Mouse (Mus musculus) frontal cortex, postnatal 25 days (tissue): ENCODE results near the gene Bahcc1.

Experiments used
- DNase-seq, 2 experiments: peaks; one replicate each; pipeline ENCODE4 v3.0.0; 2022; ENCODE audit warnings: low spot score in 2 of 2

Gene Bahcc1

GRCm38 (mm10) chr11:120315832-120316689 is 83.3 kb downstream of the Bahcc1 start:
- peak; percentile 83 to 85 for DNase-seq

DNA sequence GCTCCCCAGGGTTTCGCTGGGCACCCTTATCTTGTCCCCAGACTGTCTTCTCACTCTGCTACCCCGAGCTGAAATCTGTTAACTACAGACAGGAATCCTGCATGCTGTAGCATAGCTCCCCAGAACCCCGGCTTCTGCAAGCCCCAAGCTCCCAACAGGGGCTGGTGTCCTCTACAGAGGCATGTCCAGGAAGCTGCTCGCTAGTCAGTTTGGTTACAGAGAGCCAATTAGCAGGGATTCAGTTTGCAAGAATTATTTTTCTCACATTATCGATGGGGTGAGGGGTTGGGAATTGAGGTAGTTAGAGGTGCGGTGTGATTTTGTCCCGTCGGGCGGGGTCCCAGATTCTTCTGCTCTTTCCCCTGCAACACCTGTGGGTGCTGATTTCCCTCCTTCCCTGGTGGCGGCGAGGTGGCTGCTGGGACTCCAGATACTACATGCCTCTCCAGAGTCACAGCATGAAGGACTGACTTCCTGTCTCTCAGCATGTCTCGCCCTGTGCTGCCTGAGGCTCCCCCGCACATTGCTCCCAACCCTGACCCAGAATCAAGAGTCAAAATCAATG is 84.0 kb downstream of the Bahcc1 start:
- DNase-seq, result no peak

DNA sequence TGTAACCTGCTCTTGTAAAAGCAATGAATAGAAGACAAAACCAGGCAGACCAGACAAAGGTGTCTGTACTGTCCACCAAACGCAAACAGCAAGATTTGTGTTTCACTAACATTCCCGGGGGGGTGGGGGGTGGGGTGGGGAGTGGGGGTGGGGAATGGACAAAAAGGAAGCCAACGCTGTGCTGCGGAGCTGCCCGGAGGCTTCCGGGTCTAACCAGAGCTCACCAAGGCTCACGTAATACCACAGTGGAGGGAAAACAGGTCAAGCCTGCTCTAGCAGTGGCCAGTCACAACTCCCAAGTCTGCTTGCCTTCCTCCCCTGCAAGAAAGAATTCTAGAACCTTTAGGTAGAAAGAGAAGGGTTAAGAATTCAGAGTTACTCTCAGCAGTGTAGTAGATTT is 84.7 kb downstream of the Bahcc1 start:
- no peak for DNase-seq

- DNase-seq, result no peak
Measured at GRCm38 (mm10) chr11:120319310-120319709, 86.6 kb downstream of the Bahcc1 start.

- no peak for DNase-seq
Measured at GRCm38 (mm10) chr11:120320156-120320555, 87.4 kb downstream of the Bahcc1 start.

DNA sequence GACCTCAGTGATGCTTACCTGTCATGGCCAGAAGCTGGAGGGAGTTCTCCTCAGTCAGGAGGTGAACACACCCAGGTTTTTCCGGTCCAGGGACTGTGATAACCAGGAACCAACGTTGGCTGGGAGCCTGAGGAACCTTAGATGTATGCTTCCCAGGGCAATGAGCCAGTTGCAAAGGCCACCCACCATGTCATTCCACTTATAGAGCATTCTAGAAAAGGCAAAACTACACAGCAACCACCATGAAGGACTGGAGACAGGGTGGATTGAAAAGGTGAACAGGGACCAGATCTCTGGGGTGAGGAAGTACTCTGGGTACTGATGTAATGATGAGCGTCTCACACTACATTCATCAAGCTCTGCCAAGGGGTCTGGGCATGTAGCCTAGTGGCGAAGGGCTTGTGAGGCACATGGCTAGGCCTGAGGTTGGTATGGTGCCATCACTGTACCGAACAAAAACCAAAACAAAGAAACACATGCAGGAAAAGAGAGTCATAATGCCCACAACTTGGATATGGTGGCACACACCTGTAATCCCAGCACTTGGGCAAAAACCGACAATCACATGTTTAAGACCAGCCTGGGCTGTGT is 102.8 kb downstream of the Bahcc1 start:
- no peak for DNase-seq

GRCm38 (mm10) chr11:120337447-120337846 is 104.7 kb downstream of the Bahcc1 start:
- DNase-seq, result no peak

GRCm38 (mm10) chr11:120338786-120339185 is 106.0 kb downstream of the Bahcc1 start:
- no peak for DNase-seq

GRCm38 (mm10) chr11:120339978-120340513 is 107.3 kb downstream of the Bahcc1 start:
- DNase-seq, result no peak

- DNase-seq, result no peak
Measured at GRCm38 (mm10) chr11:120341661-120342060, 108.9 kb downstream of the Bahcc1 start.
